Mouse (Mus musculus): ENCODE results near the gene Rab31. TPM values are rescaled to one million over a fixed set of nuclear protein-coding genes. Genes with fewer than 3 reads are reported as not detected.

Rab31 gene
- polyA plus RNA-seq, 1 experiment from 2014 or later: 28.3 TPM

DNA sequence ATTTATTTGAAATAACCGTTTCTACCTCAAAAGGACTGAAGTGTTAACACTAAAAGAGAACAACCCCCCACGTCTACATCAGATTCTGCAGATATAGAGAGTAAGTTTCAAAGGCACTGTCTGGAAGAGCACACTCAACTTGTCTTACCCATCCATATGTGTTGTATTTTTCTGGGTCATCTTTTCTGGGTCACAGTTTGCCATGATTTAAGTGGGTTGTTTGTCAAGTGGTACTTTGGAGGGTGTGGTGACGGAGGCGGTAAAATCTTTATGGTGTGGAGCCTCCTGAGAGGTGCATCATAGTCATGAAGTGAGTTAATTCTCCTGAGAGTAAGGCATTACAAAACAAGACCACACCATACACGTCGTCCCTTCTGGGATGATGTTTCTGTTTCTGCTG, 147.0 kb downstream of the Rab31 start:
- Histone ChIP-seq H3K27me3 (ENCODE audit: control insufficient read depth, insufficient read depth, low read length) (no peaks in the 10 kb centered on the region), H3K36me3 (ENCODE audit: control insufficient read depth, insufficient read depth) (no peaks in the 10 kb centered on the region), H3K9me3 (replicated peaks; ENCODE audit: control insufficient read depth, low read length) (no peaks in the 10 kb centered on the region), H3K9ac (ENCODE audit: low read length) (no peak overlapping the region), H3K4me2 (ENCODE audit: low read depth, low read length) (no peak overlapping the region), H3K27ac (ENCODE audit: low read length) (no peak overlapping the region), H3K4me3 (ENCODE audit: low read length) (no peak overlapping the region), H3K4me1 (ENCODE audit: control insufficient read depth, insufficient read depth, low read length) (no peaks in the 10 kb centered on the region)
- 83% methylated on average over 6 of the region's 6 CpGs for WGBS
- no peak for ATAC-seq (replicated peaks; ENCODE audit: extremely low read depth, insufficient read depth, low FRiP score)

DNA sequence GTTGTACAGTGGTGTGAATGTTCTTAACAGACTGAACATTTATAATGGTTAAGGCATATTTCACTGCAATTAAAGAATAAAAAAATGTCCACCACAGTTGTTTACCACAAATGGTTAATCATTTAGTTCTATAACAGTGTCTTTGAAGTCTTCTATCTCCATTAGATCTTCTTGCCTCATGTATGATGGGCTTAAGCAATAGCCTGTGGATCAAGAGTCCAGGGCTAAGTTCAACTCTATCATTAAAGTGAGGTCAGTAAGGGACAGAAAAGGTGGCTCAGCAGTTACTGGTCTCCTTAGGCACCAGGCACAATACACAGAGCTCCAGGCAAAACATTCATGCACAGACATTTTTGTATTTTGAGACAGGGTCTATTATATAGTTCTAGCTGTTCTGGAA, 149.4 kb downstream of the Rab31 start:
- no peaks in the 10 kb centered on the region for H3K4me1 ChIP-seq (ENCODE audit: control insufficient read depth, insufficient read depth, low read length)
- no peak overlapping the region for H3K4me2 ChIP-seq (ENCODE audit: low read depth, low read length)
- H3K4me3 ChIP-seq (ENCODE audit: low read length): no peak overlapping the region
- H3K36me3 ChIP-seq (ENCODE audit: control insufficient read depth, insufficient read depth): no peaks in the 10 kb centered on the region
- ATAC-seq (replicated peaks; ENCODE audit: extremely low read depth, insufficient read depth, low FRiP score): no peak
- no peaks in the 10 kb centered on the region for H3K9me3 ChIP-seq (replicated peaks; ENCODE audit: control insufficient read depth, low read length)
- no peak overlapping the region for H3K9ac ChIP-seq (ENCODE audit: low read length)
- H3K27ac ChIP-seq (ENCODE audit: low read length): no peak overlapping the region
- no peaks in the 10 kb centered on the region for H3K27me3 ChIP-seq (ENCODE audit: control insufficient read depth, insufficient read depth, low read length)

DNA sequence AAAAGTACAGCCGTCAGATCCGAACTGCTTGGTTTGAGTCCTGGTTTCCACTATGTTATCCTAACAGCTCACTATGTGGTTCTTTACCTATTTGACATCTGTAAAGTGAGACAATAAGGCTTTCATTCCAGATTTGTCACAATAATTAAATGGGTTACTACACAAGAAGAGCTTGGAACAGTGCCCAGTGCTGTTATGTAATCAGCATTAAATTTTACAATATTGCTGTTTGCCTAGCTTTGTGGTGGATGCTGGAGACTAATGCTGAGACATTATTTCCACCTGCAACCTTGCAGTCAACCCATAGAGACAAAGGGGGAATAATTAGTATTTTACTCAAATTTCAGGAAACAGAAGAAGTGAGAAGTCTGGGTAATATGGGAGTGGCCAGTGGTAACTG, 154.1 kb downstream of the Rab31 start:
- no peak overlapping the region for H3K9ac ChIP-seq (ENCODE audit: low read length)
- no peak overlapping the region for H3K4me2 ChIP-seq (ENCODE audit: low read depth, low read length)
- no peak for ATAC-seq (replicated peaks; ENCODE audit: extremely low read depth, insufficient read depth, low FRiP score)
- no peaks in the 10 kb centered on the region for H3K27me3 ChIP-seq (ENCODE audit: control insufficient read depth, insufficient read depth, low read length)
- H3K9me3 ChIP-seq (replicated peaks; ENCODE audit: control insufficient read depth, low read length): no peaks in the 10 kb centered on the region
- H3K36me3 ChIP-seq (ENCODE audit: control insufficient read depth, insufficient read depth): no peaks in the 10 kb centered on the region
- no peak overlapping the region for H3K27ac ChIP-seq (ENCODE audit: low read length)
- H3K4me1 ChIP-seq (ENCODE audit: control insufficient read depth, insufficient read depth, low read length): peaks cover 3% of the 10 kb centered on the region
- no peak overlapping the region for H3K4me3 ChIP-seq (ENCODE audit: low read length)
- 81% methylated on average over 2 of the region's 2 CpGs for WGBS

DNA sequence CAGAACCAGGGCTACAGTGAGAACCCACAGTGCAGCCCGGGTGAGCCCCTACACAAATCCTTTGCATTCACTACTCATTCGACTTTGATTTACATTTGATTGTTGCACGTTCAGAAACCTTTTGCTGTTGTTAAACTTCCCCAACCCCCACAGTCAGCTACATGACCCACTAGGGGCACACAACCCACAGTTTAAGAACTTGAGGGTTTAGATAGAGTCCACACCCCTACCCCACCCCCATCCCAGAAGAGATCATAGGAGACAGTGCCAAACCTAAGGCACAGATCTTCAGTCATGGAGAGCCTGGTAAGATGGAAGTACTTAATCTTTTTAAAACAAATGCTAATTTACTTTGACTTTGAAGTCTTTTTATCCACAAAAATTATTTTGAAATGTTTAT, 156.9 kb downstream of the Rab31 start:
- Histone ChIP-seq H3K4me3 (ENCODE audit: low read length) (no peak overlapping the region), H3K9ac (ENCODE audit: low read length) (no peak overlapping the region), H3K9me3 (replicated peaks; ENCODE audit: control insufficient read depth, low read length) (no peaks in the 10 kb centered on the region), H3K27me3 (ENCODE audit: control insufficient read depth, insufficient read depth, low read length) (no peaks in the 10 kb centered on the region), H3K36me3 (ENCODE audit: control insufficient read depth, insufficient read depth) (no peaks in the 10 kb centered on the region), H3K4me1 (ENCODE audit: control insufficient read depth, insufficient read depth, low read length) (peaks cover 10% of the 10 kb centered on the region), H3K27ac (ENCODE audit: low read length) (no peak overlapping the region), H3K4me2 (ENCODE audit: low read depth, low read length) (no peak overlapping the region)
- no peak for ATAC-seq (replicated peaks; ENCODE audit: extremely low read depth, insufficient read depth, low FRiP score)
- WGBS: 59% methylated on average over 3 of the region's 3 CpGs

DNA sequence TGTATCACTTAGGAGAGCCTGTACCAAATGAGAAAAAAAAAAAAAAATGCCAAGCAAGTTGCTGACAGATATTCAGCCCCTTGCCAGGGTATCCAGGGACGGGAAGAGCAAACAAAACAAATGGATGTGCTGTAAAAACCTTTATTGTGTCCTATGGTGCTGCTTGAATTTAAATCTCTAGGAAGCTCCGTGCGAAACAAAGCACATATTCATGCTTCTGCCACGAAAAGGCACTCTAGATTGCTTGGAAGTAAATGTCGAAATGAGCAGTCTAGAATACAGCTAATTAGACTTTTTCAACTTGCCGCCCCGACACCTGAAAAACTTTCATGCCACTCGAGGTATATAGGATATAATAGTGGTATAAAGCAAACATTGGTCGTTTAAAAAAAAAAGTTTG, 158.1 kb downstream of the Rab31 start:
- Histone ChIP-seq H3K9ac (ENCODE audit: low read length) (peak overlapping the region; percentile 100), H3K4me3 (ENCODE audit: low read length) (peak overlapping the region; percentile 99)

DNA sequence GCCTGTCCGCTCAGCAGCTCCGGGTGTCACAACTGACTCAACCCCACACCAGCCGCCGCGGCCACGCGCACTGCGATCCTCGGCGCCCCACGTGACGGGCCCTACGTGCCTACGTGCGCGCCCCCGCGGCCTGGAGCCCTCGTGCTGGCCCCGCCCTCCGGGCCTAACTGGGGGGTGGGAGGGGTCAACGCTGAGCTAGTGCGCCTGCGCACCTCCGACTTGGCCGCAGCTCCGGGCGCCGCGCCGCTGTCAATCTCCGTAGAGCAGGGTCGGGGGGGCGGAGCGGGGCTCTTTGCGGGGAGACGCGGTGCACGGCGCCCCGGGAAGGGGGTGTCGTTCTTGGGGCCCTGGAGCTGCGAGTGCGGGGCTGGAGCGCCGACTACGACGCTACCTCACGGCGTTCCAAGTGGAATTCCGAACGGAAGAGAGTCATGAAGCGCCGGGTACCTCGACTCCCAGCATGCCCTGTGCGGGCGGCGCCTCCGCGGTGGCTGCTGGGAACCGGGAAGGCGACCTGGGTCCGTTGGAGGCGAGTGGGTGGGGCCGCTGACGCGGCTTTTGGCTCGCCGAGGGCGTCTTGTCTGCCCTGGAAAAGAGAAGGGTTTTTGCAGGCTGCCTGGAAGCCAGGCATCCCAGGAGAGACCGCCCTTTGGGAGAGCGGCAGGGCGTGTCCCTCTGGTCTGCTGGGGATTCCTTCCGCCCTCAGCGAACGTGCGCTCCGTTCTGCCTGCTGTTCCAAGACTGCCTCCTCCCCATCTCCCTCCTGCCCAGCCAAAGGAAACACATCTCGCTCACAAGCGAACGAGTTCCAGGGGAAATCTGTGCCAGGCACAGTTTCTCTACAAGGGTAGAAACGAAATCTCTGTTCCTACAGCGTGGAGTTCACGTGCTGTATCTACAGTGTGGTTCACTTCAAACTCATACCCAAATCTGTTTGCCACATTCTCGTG, 158.8 kb downstream of the Rab31 start, which contains the start of gene Vapa:
Gene Vapa (minus strand): TSS at position 93 of the 950 bp plus-strand sequence.
- Histone ChIP-seq H3K36me3 (ENCODE audit: control insufficient read depth, insufficient read depth) (no peaks in the 10 kb centered on the region), H3K9me3 (replicated peaks; ENCODE audit: control insufficient read depth, low read length) (no peaks in the 10 kb centered on the region), H3K9ac (ENCODE audit: low read length) (peak within 1 kb of the TSS; percentile 100), H3K27ac (ENCODE audit: low read length) (peak within 1 kb of the TSS; percentile 100), H3K27me3 (ENCODE audit: control insufficient read depth, insufficient read depth, low read length) (no peaks in the 10 kb centered on the region), H3K4me3 (ENCODE audit: low read length) (peak within 1 kb of the TSS; percentile 99), H3K4me1 (ENCODE audit: control insufficient read depth, insufficient read depth, low read length) (peaks cover 26% of the 10 kb centered on the region), H3K4me2 (ENCODE audit: low read depth, low read length) (peak within 1 kb of the TSS; percentile 87)
- under 1% methylated on average over 83 of the region's 85 CpGs for WGBS
- ATAC-seq (replicated peaks; ENCODE audit: extremely low read depth, insufficient read depth, low FRiP score): peak; percentile 93

More for the DNA sequence above, 158.1 kb downstream of the Rab31 start:
- peaks cover 19% of the 10 kb centered on the region for H3K4me1 ChIP-seq (ENCODE audit: control insufficient read depth, insufficient read depth, low read length)
- ATAC-seq (replicated peaks; ENCODE audit: extremely low read depth, insufficient read depth, low FRiP score): no peak
- H3K27ac ChIP-seq (ENCODE audit: low read length): peak overlapping the region; percentile 99
- WGBS: 2% methylated on average over 9 of the region's 9 CpGs
- H3K36me3 ChIP-seq (ENCODE audit: control insufficient read depth, insufficient read depth): no peaks in the 10 kb centered on the region
- peak overlapping the region; percentile 87 for H3K4me2 ChIP-seq (ENCODE audit: low read depth, low read length)
- no peaks in the 10 kb centered on the region for H3K27me3 ChIP-seq (ENCODE audit: control insufficient read depth, insufficient read depth, low read length)
- no peaks in the 10 kb centered on the region for H3K9me3 ChIP-seq (replicated peaks; ENCODE audit: control insufficient read depth, low read length)

DNA sequence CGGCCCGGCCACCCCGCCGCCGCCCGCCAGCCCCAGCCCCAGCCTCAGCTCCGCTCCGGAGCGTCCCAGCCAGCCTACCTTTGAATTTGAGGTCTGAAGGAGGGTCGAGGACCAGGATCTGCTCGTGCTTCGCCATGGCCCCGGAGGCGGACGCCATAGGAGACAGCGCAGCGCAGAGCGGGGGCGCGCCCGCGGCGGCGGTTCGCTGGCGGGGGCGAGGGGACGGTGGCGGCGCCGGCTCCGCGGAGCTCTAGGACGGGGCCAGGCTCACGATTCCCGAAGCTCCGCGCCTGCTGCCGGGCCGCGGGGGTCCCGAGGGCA, 159.4 kb downstream of the Rab31 start:
- peak; percentile 34 for ATAC-seq (replicated peaks; ENCODE audit: extremely low read depth, insufficient read depth, low FRiP score)
- peak overlapping the region; percentile 100 for H3K27ac ChIP-seq (ENCODE audit: low read length)
- H3K4me1 ChIP-seq (ENCODE audit: control insufficient read depth, insufficient read depth, low read length): peaks cover 32% of the 10 kb centered on the region
- H3K4me2 ChIP-seq (ENCODE audit: low read depth, low read length): no peak overlapping the region
- H3K9ac ChIP-seq (ENCODE audit: low read length): peak overlapping the region; percentile 100
- H3K9me3 ChIP-seq (replicated peaks; ENCODE audit: control insufficient read depth, low read length): no peaks in the 10 kb centered on the region
- under 1% methylated on average over 41 of the region's 42 CpGs for WGBS
- peak overlapping the region; percentile 99 for H3K4me3 ChIP-seq (ENCODE audit: low read length)
- H3K36me3 ChIP-seq (ENCODE audit: control insufficient read depth, insufficient read depth): no peaks in the 10 kb centered on the region
- H3K27me3 ChIP-seq (ENCODE audit: control insufficient read depth, insufficient read depth, low read length): no peaks in the 10 kb centered on the region

DNA sequence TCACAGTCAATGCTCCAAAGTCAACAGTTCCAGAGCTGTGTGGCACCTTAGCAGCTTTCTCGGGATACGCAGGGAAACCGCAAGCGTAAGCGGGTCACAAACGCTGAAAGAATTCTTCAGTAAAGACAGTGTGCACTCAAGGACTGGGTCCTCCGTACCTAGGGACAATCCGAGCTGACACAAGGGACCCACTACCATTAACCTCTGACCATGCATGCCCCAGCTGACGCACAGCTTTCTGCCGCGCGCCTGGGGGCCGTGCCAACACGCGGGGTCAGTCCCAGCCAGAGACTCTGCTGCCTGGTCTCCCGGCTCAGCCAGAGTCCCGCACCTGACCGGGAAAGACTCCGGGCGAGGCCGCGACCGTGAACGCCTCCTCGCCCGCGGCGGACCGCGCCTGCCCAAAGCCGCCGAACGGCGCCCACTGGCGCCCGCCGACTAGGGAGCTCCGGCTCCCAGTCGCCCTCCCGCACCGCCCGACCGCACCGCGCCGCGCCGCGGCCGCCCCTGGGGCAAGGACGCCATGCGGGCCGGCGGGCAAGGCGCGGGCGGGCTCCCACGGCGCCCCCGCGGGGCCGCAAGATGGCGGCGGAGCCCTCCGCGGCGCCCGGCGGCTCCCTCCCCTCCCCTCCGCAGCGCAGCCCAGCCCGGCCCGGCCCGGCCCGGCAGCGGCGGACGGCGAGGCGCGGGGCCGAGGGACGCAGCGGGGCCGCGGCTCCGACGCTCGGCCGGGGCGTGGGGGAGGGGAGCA, 160.0 kb downstream of the Rab31 start:
- no peaks in the 10 kb centered on the region for H3K9me3 ChIP-seq (replicated peaks; ENCODE audit: control insufficient read depth, low read length)
- peak overlapping the region; percentile 99 for H3K4me3 ChIP-seq (ENCODE audit: low read length)
- H3K27ac ChIP-seq (ENCODE audit: low read length): peak overlapping the region; percentile 100
- H3K4me2 ChIP-seq (ENCODE audit: low read depth, low read length): peak overlapping the region; percentile 84
- peaks cover 37% of the 10 kb centered on the region for H3K4me1 ChIP-seq (ENCODE audit: control insufficient read depth, insufficient read depth, low read length)
- no peaks in the 10 kb centered on the region for H3K36me3 ChIP-seq (ENCODE audit: control insufficient read depth, insufficient read depth)
- WGBS: under 1% methylated on average over 62 of the region's 91 CpGs
- peak overlapping the region; percentile 100 for H3K9ac ChIP-seq (ENCODE audit: low read length)
- no peaks in the 10 kb centered on the region for H3K27me3 ChIP-seq (ENCODE audit: control insufficient read depth, insufficient read depth, low read length)
- peak; percentile 32 for ATAC-seq (replicated peaks; ENCODE audit: extremely low read depth, insufficient read depth, low FRiP score)

DNA sequence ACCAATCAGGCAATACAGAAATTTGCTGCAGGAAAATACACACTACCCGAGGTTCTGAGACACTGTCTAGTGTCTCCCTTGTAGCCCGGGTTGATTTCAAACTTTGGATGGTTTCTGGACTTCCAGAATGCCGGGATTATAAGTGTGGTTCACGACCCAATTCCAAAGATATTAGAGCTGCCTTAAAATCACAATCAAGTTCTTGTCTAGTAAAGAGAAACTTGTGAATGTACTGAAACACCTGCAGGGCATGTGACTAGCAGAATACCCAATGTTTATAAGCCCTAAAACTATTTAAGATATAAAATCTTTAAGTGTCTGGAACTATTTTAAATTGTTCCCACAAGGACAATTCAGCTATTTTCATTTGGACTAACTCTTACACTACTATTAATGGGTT, 160.8 kb downstream of the Rab31 start:
- Histone ChIP-seq H3K9me3 (replicated peaks; ENCODE audit: control insufficient read depth, low read length) (no peaks in the 10 kb centered on the region), H3K27ac (ENCODE audit: low read length) (no peak overlapping the region; the same call in 1 of the 2 replicates), H3K9ac (ENCODE audit: low read length) (peak overlapping the region; percentile 100), H3K4me1 (ENCODE audit: control insufficient read depth, insufficient read depth, low read length) (peaks cover 45% of the 10 kb centered on the region), H3K27me3 (ENCODE audit: control insufficient read depth, insufficient read depth, low read length) (no peaks in the 10 kb centered on the region), H3K4me2 (ENCODE audit: low read depth, low read length) (peak overlapping the region; percentile 84), H3K4me3 (ENCODE audit: low read length) (peak overlapping the region; percentile 99), H3K36me3 (ENCODE audit: control insufficient read depth, insufficient read depth) (no peaks in the 10 kb centered on the region)
- whole genome bisulfite sequencing: 3% methylated on average over 4 of the region's 4 CpGs
- ATAC-seq (replicated peaks; ENCODE audit: extremely low read depth, insufficient read depth, low FRiP score): no peak

Data from heart, embryonic 16.5 days (tissue).